Mouse (Mus musculus) right cerebral cortex, postnatal 14 days (tissue): ENCODE data around the gene Lpar2.

Experiments
- DNase-seq: peaks from one replicate; pipeline ENCODE4 v3.0.0; 2022

Gene Lpar2

DNA sequence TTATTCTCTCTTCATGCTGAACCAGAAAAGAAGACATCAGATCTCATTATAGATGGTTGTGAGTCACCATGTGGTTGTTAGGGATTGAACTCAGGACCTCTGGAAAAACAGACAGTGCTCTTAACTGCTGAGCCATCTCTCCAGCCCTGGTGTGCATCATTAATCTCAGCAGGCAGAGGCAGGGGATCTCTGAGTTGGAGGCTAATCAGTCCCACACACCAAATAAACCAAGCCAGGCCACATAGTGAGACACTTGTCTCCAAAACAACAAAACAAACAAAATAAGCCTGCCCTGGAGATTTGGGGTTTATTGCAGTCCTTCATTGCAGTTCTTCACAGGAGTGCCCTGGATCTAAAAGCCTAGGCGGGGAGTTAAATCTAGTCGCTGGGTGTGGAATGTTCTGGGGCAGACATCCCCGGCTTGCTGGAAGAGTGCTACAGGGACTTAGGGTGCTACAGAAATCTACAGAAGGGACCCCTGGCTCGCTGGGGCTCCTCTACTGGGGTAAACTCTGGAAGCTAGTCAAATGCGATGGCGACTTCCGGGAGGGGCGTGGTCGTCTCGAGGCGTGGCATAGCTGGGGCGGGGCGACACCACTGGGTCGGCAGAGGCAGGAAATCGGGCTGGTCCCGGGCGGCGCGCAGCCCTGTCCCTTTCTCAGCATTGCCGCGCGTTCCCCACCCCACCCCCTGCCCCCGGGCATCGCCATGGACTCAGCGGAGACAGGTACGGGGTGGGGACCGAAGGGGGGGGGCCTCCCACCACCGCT is 13.9 kb upstream of the Lpar2 start, which contains the start of gene Gmip:
Gene Gmip (plus strand): TSS at position 586 of the 770 bp plus-strand sequence.
- DNase-seq = peak; percentile 67

- DNase-seq = peak; percentile 26
Observed at GRCm38 (mm10) chr8:69808864-69809403, 13.3 kb upstream of the Lpar2 start.

- peak; percentile 1 for DNase-seq
Observed at GRCm38 (mm10) chr8:69809820-69810219, 12.4 kb upstream of the Lpar2 start.

- no peak for DNase-seq
Observed at GRCm38 (mm10) chr8:69814881-69815280, 7.3 kb upstream of the Lpar2 start.

- no peak for DNase-seq
Observed at GRCm38 (mm10) chr8:69815396-69815795, 6.8 kb upstream of the Lpar2 start.

DNA sequence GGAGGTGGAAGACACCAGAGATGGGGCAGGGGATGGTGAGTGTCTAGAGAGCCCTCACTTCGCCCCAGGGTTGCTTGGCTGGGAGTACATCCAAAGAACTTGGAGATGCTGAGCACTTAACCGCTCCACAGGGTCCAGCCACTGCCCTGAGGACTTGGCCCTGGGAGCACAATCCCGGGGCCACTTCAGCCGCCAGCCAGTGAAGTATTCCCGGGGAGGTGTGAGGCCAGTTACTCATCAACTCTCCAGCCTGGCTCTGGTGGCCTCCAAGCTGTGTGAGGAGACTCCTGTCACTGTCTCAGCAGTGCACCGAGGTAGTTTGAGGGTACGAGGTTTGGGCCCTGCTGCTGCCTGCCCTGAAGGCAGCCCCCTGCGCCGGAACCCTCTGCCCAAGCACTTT is 1.8 kb upstream of the Lpar2 start:
- DNase-seq = no peak

- DNase-seq = no peak
Observed at GRCm38 (mm10) chr8:69821971-69822385, 251 bp upstream of the Lpar2 start.

GRCm38 (mm10) chr8:69826371-69826770 is 4.1 kb downstream of the Lpar2 start:
- no peak for DNase-seq

GRCm38 (mm10) chr8:69832298-69832853 is 10.1 kb downstream of the Lpar2 start, which contains the start of gene Pbx4:
Gene Pbx4 (plus strand): TSS chr8:69832491.
- DNase-seq = peak; percentile 92

GRCm38 (mm10) chr8:69837057-69837682 is 14.9 kb downstream of the Lpar2 start:
- no peak for DNase-seq

DNA sequence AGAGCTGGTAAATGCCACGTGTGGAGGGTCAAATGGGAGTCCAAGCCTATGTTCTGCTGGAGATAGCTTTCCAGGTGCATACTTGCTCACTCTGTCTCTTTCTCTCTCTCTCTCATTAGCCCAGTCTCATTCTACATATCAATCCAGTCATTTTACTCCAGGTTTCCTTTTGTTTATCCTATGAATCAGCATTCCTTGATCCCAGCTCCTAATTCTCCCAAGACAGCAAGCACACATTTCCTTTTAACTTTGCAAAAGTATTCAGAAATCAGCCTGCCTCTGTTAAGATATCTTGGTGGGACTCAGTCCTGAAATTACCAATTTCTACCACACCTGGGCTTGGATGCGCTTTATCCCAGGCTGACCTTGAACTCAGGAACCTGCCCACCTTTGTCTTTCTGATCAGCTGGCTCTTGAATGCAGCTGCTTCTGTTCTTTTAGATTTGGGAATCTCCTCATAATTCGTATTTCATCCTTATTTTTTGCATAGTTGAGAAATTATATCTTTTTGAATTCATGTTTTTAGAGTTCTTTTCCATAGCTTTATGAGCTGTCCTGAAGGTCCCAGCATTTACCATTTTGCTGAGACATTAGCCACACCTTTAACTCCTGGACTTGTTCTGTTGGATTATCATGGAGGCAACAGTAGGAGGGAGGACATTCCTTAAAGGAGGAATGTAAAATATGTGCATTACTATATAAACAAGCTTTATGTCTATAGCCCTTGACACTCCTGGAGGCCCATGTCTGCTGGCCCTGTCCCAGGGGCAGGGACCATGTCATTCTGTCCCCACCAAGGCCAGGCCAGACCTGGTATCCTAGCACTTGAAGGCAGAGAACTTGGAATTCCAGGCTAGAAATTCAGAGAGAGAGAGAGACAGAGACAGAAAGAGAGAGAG is 25.2 kb downstream of the Lpar2 start:
- no peak for DNase-seq

GRCm38 (mm10) chr8:69848951-69849350 is 26.7 kb downstream of the Lpar2 start:
- no peak for DNase-seq

GRCm38 (mm10) chr8:69849899-69850298 is 27.7 kb downstream of the Lpar2 start:
- no peak for DNase-seq

GRCm38 (mm10) chr8:69850926-69851506 is 28.8 kb downstream of the Lpar2 start:
- DNase-seq = no peak

GRCm38 (mm10) chr8:69853869-69854268 is 31.6 kb downstream of the Lpar2 start:
- no peak for DNase-seq

DNA sequence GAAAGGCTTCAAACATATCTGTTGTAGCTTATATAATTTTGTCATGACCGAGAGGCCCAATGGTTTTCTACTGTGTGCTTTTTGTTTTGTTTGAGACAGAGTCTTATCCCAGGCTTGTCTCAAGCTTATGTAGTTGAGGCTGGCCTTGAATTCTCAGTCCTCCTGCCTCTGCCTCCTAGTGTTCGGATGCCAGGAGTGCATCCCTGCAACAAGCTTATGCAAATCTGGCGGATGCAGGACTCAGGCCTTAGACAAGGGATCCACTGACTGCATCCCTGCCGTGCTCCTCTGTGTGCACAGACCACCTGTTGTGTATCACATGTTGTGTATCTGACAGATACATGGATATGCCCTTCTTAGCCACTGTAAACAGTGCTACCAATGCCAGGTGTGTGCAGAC is 38.6 kb downstream of the Lpar2 start:
- DNase-seq = no peak

- no peak for DNase-seq
Observed at GRCm38 (mm10) chr8:69861251-69861650, 39.0 kb downstream of the Lpar2 start.

DNA sequence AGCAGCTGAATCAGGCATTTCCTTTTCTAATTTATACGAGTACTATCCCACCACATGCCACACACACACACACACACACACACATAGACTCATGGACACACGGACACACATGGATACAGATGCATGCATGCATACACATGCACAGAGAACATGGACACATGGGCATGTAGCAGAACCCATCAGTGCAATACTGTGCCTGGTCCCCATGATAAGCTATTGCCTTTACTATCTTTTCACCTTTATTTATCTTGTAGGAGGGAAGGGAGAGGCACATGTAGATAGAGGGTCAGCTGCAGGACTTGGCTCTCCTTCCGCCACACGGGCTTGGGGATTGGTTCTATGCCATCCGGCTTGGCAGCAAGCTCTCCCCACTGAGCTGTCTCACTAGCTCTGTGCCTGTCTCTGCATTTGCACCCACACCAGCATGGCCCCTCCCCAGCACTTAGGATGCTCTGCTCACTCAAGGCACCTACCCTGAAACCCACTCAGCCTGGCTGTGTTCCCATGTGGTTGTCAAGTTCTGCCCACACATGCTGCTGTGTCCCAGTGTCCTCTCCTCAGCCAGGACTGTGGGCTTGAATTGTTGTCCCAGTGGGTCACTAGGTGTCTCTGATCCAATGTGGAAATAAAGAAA is 41.3 kb downstream of the Lpar2 start:
- DNase-seq = no peak

DNA sequence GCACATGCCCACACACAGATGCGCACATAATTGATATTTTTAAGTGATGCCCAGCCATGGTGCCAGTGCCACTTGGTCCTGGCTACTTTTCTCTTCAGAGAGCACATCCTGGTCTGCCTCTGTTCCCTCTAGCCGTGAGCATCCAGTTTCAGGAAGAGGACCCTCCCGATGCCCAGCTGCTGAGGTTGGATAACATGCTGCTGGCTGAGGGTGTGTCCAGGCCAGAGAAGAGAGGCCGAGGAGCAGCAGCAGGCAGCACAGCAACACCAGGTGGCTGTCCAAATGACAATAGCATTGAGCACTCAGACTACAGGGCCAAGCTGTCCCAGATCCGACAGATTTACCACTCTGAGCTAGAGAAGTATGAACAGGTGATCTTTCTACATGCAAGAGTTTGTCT is 42.0 kb downstream of the Lpar2 start:
- DNase-seq = no peak

DNA sequence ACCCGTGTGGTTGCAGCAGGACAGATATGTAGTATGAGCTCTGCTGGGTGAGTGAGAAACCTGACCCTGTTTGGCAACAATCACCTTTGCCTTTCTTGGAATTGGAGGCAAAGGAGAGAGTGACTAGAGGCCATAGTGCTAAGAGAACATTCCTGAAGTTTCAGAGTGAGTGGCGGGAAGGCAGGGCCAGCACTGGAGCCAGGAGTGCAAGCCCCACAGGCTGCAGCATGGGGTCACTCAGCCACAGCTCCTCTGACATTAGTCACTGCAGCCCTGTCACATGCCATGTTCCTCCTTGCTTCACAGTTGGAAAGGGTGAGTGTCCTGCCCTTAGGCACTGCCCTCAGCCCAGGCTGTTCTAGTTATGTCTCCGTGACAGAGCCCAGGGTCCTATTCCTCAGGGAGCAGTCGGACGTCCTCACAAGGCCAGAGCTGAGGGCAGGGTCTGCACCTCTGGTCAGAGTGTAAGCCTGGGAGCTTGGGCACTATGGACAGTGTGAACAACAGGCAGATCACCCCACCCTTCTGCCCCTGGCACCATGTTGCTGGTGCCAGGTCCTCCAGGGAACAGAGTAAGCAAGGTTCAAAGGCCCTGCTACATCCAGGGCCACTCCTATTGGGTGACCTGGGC is 45.6 kb downstream of the Lpar2 start:
- DNase-seq = no peak
